Mouse (Mus musculus): ENCODE measurements around the gene Map4k1. TPM values are rescaled to one million over a fixed set of nuclear protein-coding genes. Genes with fewer than 3 reads are reported as not detected.

Gene Map4k1
- polyA plus RNA-seq, 1 experiment from 2014 or later = 4.4 TPM

DNA sequence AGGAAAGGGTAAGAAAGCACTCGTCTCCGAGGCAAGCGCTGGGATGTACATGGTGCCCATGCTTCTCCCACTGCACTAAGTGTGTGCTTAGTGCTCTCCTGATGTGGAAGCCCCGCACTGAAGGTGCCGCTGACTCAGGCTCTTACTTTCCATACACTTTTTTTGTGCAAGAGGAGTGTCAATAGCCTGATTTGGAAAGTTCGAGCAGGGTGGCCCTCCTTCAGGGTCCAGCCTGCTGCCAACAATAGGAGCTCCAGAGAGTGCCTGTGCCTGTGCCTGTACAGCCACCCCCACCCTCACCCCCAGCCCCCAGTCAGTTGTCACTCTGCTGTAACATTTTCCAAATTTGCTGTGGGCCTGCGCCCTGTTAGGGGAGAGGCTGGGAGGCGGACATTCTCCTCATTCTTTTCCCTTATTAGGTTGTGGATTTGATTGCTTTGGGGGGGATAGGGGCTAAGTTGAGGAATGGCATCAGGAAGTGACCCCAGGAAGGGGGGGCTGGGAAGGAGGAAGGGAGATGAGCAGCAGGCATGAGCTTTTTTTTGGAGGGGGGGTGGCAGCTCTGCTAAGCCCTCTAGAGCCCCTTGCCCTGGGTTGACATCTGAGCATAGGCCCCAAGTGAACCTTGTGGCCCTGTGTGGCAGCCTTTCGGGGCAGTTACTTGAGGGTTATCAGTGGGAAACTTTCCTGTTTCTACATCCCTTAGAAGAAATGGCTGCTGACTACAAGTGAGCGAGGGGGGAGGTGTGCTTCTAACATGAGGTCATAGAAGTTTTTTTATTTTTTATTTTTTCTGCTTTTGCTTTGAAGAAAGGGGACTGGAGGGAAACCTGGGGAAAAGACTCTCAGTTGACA is 36.2 kb upstream of the Map4k1 start:
- WGBS = 18% methylated on average over 10 of the region's 10 CpGs
- Histone ChIP-seq H3K27ac (peak overlapping the region; percentile 57), H3K4me3 (no peak overlapping the region), H3K27me3 (peaks cover 6% of the 10 kb centered on the region; the same call in 1 of the 2 replicates), H3K36me3 (ENCODE audit: poor library complexity, severe bottlenecking) (peaks cover 16% of the 10 kb centered on the region), H3K9me3 (replicated peaks) (no peaks in the 10 kb centered on the region), H3K4me1 (peaks cover 30% of the 10 kb centered on the region), H3K4me2 (0 out of 2 replicates have a peak overlapping the region, but pooled peaks have one; percentile 0), H3K9ac (peak overlapping the region; percentile 31; the same call in 1 of the 2 replicates)
- ATAC-seq = peak; percentile 75

DNA sequence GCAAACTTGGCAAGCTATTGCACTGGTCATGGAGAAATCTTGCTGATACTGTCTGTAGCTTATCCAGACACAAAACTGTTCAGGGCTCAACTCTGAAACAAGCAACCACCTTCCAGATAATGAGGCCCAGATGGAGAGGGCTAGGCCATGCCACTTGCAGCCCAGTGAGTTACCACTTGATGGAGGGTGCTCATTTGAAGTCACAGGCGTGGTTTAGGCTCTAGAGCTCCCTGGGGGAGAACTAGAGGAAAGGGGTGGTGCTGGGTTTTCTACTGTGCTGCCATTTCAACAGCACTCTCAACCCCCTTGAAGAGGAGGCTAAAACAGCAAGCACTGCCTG is 35.6 kb upstream of the Map4k1 start:
- ATAC-seq = no peak
- Histone ChIP-seq H3K27me3 (peaks cover 6% of the 10 kb centered on the region; the same call in 1 of the 2 replicates), H3K27ac (no peak overlapping the region), H3K9me3 (replicated peaks) (no peaks in the 10 kb centered on the region), H3K9ac (no peak overlapping the region), H3K4me1 (peaks cover 30% of the 10 kb centered on the region), H3K4me3 (no peak overlapping the region), H3K36me3 (ENCODE audit: poor library complexity, severe bottlenecking) (peaks cover 17% of the 10 kb centered on the region), H3K4me2 (no peak overlapping the region)
- 41% methylated on average over 1 of the region's 1 CpGs for WGBS

DNA sequence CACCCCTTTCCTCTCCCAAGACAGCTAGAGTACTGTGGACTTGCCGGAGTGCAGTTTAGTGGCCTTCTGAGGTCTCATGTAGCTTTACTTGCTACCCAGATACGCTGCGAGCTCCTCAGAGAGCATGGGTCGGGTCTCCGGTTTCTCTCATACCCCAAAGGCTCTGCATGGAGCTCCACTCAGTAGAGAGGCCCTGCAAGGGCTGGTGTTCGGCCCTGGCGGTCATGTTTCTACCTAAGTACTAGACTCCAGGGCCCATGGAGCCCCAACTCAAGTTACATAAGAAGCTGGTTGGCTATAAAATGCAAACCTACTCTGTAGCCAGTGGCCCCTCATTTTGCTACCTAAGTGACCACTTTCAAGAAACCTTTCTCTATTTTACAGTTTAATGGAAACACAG is 33.1 kb upstream of the Map4k1 start:
- Histone ChIP-seq H3K4me3 (no peak overlapping the region), H3K4me2 (no peak overlapping the region), H3K9me3 (replicated peaks) (no peaks in the 10 kb centered on the region), H3K9ac (no peak overlapping the region), H3K27ac (no peak overlapping the region), H3K4me1 (peaks cover 50% of the 10 kb centered on the region), H3K27me3 (peaks cover 6% of the 10 kb centered on the region; the same call in 1 of the 2 replicates), H3K36me3 (ENCODE audit: poor library complexity, severe bottlenecking) (peaks cover 9% of the 10 kb centered on the region)
- ATAC-seq = no peak
- WGBS = 97% methylated on average over 7 of the region's 7 CpGs

DNA sequence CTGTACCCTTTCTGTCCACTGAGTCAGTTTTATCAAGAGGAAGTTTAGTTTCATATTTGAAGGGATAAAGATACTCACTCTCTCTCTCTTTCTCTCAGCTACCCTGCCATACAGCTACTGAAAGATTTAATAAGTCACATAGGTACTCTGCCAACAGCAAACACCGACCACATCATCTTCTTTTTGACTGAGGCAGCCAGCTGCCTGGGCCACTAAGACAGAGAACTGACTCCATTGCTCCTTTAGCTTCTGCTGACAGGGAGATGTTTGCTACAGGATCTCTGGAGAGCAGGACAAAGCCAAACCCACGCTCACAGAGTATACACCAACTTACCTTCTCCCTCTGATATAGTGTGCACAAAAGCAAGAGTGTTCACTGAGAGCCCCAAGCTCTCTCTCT is 32.6 kb upstream of the Map4k1 start:
- Histone ChIP-seq H3K9ac (no peak overlapping the region), H3K36me3 (ENCODE audit: poor library complexity, severe bottlenecking) (peaks cover 8% of the 10 kb centered on the region), H3K4me2 (no peak overlapping the region), H3K9me3 (replicated peaks) (no peaks in the 10 kb centered on the region), H3K4me3 (no peak overlapping the region), H3K27me3 (peaks cover 6% of the 10 kb centered on the region; the same call in 1 of the 2 replicates), H3K4me1 (peaks cover 53% of the 10 kb centered on the region), H3K27ac (no peak overlapping the region)
- no peak for ATAC-seq
- 89% methylated on average over 2 of the region's 2 CpGs for WGBS

DNA sequence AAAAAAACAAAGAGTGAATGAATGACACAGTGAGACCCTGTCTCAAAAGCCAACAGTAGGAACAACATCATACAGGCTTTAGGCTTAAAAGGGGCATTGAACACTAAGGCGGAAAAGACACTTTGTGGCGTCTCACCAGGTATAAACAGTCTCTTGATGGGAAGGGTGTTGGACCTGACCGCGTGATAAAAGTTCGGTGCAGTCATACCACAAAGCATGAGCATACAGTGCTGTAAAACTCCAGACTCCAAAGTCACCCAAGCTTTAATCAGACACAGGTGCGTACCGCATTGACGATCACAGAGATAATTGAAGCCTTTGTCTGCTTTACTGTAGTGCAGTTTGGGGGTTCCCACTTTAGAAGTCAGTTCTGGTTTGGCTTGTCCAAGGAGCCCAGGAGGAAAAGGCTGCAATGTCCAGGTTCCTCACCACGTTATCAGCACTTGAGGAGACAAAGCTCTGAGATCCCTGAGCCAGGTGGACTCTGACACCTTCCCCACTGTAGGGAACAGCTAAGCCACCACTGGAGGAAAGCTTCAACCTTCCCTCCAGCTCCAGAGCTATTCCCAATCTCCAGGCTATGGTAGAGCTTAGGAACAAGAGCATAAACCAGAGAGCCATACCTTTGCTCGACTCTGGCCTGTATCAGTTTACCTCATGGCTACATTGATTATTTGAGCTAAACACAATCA is 31.4 kb upstream of the Map4k1 start:
- no peak overlapping the region for H3K4me3 ChIP-seq

DNA sequence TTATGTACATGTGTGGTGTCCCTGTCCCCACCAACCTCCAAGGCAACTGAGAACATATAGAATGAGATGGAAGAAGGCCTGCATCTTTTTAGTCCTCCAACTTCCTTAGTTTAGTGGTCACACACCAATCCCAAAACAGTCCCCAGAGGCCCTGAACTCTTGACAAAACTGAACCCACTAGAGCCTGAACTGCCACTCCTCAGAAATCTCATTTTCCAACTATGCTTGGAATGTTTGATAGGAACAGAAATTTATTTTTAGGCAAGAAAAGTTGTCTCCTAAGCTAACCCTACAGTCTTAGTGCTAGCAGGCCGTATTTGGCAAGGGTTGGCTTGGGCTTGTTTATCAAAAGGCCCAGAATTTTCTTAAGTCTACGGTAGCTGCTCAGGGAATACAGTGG is 30.1 kb upstream of the Map4k1 start:
- Histone ChIP-seq H3K4me2 (no peak overlapping the region), H3K27me3 (peaks cover 5% of the 10 kb centered on the region; the same call in 1 of the 2 replicates), H3K9ac (no peak overlapping the region), H3K27ac (no peak overlapping the region), H3K4me1 (peaks cover 46% of the 10 kb centered on the region), H3K36me3 (ENCODE audit: poor library complexity, severe bottlenecking) (peaks cover 8% of the 10 kb centered on the region), H3K9me3 (replicated peaks) (no peaks in the 10 kb centered on the region), H3K4me3 (no peak overlapping the region)
- 92% methylated on average over 2 of the region's 2 CpGs for WGBS
- no peak for ATAC-seq

More for the DNA sequence above, 31.4 kb upstream of the Map4k1 start:
- Histone ChIP-seq H3K9me3 (replicated peaks) (no peaks in the 10 kb centered on the region), H3K27ac (no peak overlapping the region), H3K9ac (no peak overlapping the region), H3K4me2 (no peak overlapping the region), H3K4me1 (peaks cover 51% of the 10 kb centered on the region), H3K27me3 (peaks cover 6% of the 10 kb centered on the region; the same call in 1 of the 2 replicates), H3K36me3 (ENCODE audit: poor library complexity, severe bottlenecking) (peaks cover 8% of the 10 kb centered on the region)
- no peak for ATAC-seq
- 93% methylated on average over 10 of the region's 10 CpGs for WGBS

DNA sequence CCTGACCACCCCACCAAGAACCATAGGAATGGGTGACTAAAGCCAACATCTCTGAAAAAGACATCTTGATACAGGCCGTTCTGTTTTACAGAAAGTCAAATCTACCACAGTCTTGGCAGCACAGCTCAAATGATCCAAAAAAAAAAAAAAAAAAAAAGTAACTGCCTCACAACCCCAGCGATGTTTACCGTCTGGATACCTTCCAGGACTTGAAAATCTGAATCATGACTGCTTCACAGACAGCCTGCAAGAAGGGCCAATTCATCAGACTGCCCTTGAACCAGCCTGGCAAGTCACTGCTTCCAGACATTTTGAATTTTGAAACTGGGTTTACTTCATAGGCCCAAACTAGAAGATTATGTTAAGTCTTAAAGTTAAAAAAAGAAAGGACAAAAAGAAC is 29.1 kb upstream of the Map4k1 start:
- 18% methylated on average over 3 of the region's 3 CpGs for WGBS
- peak overlapping the region; percentile 22 for H3K27ac ChIP-seq
- peaks cover 4% of the 10 kb centered on the region; the same call in 1 of the 2 replicates for H3K27me3 ChIP-seq
- H3K9me3 ChIP-seq (replicated peaks) = no peaks in the 10 kb centered on the region
- H3K9ac ChIP-seq = no peak overlapping the region
- peaks cover 8% of the 10 kb centered on the region for H3K36me3 ChIP-seq (ENCODE audit: poor library complexity, severe bottlenecking)
- no peak overlapping the region for H3K4me2 ChIP-seq
- peaks cover 52% of the 10 kb centered on the region for H3K4me1 ChIP-seq
- ATAC-seq = no peak
- H3K4me3 ChIP-seq = no peak overlapping the region

DNA sequence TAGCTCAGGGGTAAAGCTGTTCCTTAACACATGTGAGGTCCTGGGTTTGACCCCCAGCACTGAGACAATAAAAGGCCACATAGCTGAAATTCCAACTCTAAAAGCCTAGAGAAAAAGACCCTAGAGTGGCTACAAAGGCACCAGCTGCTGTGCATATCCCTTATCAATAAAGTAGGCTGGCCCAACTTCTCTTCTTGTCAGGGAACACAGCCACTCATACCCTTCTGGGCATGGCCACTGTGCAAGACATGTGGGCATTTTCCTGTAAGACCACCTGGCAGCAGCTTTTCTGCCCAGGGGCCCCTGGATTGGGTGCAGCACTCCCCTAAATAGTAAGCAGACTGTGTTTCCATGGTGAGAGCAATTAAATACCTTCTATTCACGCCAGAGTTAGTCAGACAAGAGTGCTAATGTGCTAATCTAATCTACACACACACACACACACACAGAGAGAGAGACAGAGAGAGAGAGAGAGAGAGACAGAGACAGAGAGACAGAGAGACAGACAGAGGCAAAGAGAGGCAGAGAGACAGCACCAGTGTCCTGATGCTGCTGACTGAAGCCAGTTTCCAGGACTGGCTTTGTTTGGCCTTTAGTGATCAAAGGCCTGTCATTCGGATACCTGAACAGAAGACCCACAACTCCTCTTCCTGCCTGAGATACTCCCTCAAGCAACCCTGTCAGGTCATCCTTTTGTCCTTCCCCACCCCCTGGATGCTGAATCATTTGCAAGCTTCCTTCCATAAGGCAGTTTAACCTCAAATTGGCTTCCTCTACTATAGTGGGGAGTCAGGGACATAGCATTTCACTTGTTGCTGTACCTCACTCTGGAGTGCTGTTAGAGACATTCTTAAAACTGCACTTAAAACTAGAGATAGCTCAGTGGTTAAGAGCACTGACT is 28.1 kb upstream of the Map4k1 start:
- Histone ChIP-seq H3K27ac (peak overlapping the region; percentile 22), H3K4me1 (peaks cover 60% of the 10 kb centered on the region), H3K36me3 (ENCODE audit: poor library complexity, severe bottlenecking) (peaks cover 8% of the 10 kb centered on the region), H3K4me3 (no peak overlapping the region), H3K27me3 (no peaks in the 10 kb centered on the region; the same call in 1 of the 2 replicates), H3K4me2 (peak overlapping the region; percentile 21; the same call in 1 of the 2 replicates), H3K9me3 (replicated peaks) (no peaks in the 10 kb centered on the region), H3K9ac (0 out of 2 replicates have a peak overlapping the region, but pooled peaks have one; percentile 17)
- 8% methylated on average over 2 of the region's 2 CpGs for WGBS
- ATAC-seq = peak; percentile 88

DNA sequence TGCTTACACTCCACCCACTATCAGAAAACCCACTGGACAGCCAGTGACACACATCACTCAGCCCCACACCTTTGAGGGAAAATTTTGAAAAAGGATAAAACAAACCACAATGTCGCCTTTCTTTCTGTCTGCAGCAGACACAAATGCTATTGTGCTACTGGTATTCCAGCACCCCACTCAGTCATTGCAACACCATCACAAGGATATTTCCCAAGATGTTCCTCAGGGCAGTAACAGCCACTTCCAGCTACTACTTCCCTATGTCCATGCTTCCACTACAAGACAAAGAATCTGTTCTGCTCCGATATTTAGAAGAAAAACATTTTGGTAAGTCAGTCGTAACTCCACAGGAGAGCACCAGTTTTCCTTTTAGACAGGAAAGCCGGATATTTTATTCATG is 27.1 kb upstream of the Map4k1 start:
- no peak for ATAC-seq
- Histone ChIP-seq H3K36me3 (ENCODE audit: poor library complexity, severe bottlenecking) (peaks cover 8% of the 10 kb centered on the region), H3K4me1 (peaks cover 71% of the 10 kb centered on the region), H3K9ac (no peak overlapping the region), H3K9me3 (replicated peaks) (no peaks in the 10 kb centered on the region), H3K4me2 (no peak overlapping the region), H3K4me3 (no peak overlapping the region), H3K27ac (peak overlapping the region; percentile 20; the same call in 1 of the 2 replicates), H3K27me3 (no peaks in the 10 kb centered on the region)
- 87% methylated on average over 4 of the region's 4 CpGs for WGBS

DNA sequence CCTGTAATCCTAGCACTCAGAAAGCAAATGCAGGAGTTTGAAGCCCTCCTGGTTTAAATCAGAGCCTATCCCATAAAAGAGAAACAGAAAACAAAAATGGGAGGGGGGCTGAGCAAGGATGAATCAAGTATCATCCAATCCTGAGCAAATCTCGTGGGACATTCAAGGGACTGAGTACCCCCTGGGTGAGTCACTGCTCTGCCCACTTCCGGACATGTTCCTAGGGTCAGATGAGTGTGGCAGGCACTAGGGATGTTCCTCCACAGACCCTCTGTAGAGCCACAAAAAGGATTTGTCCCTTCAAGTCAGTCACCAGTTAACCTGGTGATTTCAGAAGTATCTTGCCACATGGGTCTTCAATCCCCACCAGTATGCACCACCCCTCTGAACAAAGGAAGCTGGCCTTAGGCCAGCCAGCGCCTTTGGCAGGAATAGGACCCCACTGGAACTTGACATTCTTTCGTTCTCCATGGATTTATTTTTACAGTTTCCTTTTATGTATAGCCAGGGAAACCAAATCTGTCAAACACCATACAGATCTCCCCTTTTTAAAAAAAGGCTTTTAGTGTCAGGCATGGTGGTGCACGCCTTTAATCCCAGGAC is 26.5 kb upstream of the Map4k1 start:
- H3K4me1 ChIP-seq = peaks cover 77% of the 10 kb centered on the region
- H3K4me3 ChIP-seq = no peak overlapping the region
- peak overlapping the region; percentile 20; the same call in 1 of the 2 replicates for H3K27ac ChIP-seq
- peaks cover 3% of the 10 kb centered on the region for H3K36me3 ChIP-seq (ENCODE audit: poor library complexity, severe bottlenecking)
- no peak overlapping the region; the same call in 1 of the 2 replicates for H3K9ac ChIP-seq
- no peak overlapping the region for H3K4me2 ChIP-seq
- no peaks in the 10 kb centered on the region for H3K9me3 ChIP-seq (replicated peaks)
- 43% methylated on average over 5 of the region's 5 CpGs for WGBS
- no peak for ATAC-seq
- no peaks in the 10 kb centered on the region for H3K27me3 ChIP-seq

DNA sequence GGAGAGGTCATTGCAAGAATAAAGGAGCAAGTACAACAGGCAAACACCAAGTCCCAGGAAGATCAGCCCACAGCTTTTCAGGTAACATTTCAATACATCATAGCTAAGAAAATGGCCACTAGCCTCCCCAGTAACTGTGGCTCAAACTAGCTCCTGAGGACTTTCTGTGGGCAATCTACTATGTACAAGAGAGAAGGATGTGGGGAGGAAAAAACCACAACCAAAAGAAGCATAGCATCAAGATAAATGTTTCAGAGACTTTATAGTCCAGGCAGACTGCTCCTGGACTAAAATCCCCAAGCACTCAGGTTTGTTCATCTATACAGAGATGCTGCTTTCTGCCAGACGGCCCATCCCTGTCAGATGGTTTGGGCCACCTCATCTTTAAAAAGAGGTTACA is 25.6 kb upstream of the Map4k1 start:
- Histone ChIP-seq H3K4me1 (peaks cover 86% of the 10 kb centered on the region), H3K4me2 (no peak overlapping the region), H3K27ac (no peak overlapping the region), H3K4me3 (no peak overlapping the region), H3K9me3 (replicated peaks) (no peaks in the 10 kb centered on the region), H3K36me3 (ENCODE audit: poor library complexity, severe bottlenecking) (no peaks in the 10 kb centered on the region), H3K9ac (no peak overlapping the region), H3K27me3 (no peaks in the 10 kb centered on the region)
- ATAC-seq = no peak
- WGBS = 89% methylated on average over 1 of the region's 1 CpGs
